Mouse (Mus musculus): ENCODE results near the gene Rpgr. TPM values are rescaled to one million over a fixed set of nuclear protein-coding genes. Genes with fewer than 3 reads are reported as not detected.

The Rpgr gene
- 4.0 TPM for total RNA-seq (2023)

DNA sequence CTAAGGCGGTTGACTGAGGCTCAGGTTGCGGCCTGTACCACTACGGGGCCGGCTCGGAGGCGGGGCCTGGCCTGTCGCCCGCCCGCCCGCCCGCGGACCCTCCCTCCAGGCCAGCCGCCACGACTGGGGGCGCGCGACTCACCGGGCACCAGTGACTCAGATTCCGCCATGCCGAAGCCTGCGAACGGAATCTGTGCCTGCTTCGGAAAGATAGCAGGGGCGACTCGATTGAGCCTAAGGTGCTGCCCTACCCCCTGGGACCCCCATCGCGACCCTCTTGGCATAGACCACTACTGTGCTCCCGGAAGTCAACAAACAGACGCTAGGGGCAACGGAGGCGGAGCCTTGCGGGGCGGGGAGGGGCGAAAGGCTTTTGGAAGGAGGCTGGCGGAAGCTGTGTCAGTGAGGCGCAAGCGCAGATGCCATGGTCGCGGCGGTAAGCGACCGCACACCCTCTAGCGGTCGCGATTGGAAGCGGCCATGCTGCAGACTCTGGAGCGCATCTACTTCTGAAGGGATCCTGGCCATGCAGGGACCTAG, at the start of gene Rpgr:
TSS of gene Rpgr (minus strand) at position 511 of the 540 bp plus-strand sequence.

DNA sequence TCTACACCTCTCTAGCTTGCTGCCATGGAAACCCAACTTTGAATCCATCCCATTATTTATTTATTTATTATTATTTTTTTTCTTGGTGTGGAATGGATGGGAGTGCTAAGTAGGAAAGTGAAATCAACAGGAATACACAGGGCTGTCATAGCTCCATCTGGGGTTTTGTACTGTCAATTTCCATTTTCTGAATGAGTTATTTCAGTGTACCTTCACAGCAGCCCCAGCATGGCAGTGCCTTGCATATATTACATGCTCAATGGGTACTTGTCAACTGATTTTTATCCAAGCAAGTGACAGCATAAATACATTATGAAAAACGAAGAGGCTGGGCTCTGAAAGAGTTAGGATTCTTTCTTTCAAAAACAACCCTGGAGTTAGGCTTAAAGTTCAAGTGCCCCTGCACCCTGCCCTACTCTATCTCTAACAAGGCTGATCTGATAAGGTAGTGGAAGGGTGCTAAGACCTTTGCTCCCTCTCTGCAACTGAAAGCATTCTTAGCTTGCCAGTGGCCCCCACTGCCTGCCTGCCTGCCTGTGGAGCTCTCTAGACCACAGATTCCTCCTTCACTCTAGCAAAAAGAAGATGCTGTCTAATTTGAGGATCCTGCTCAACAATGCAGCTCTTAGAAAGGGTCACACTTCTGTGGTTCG, 35.3 kb upstream of the Rpgr start, which contains the start of gene Otc:
TSS of gene Otc (plus strand) at position 454 of the 653 bp plus-strand sequence.

GRCm38 (mm10) chrX:10117065-10117719, 99.5 kb downstream of the Rpgr start, which contains the start of gene Srpx:
Gene Srpx, minus strand, starts transcription at chrX:10117709.

Other genes starting within 250 kb of the Rpgr start
- not detected for gene Srpx, start 99.2 kb downstream of the Rpgr start, total RNA-seq (2023)
- not detected for gene Otc, start 35.4 kb upstream of the Rpgr start, total RNA-seq (2023)

Data from CD4-positive naive resting alpha-beta T cell, adult 76 days (primary cell).